ENCODE assay signal across 28 mouse cellular contexts in the genomic region with DNA sequence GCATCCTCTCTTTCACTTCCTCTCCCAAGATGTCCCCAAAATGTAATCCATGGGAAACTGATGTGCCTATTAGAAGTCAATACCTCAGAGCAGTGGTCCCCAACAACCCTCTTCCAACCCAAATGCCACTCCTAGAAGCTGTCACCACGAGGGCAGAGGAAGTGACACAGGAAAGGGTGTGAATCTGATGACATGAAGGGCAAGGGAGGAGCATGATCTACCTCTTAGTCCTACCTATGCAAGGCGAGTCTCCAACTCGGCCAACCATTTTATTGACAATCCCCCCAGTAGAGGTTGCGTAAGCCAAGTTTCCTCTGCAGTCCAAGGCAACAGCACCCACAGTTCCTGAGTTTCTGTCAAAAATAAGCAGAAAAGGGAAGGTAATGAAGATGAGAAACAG. TPM values are rescaled to one million over a fixed set of nuclear protein-coding genes. Genes with fewer than 3 reads are reported as not detected.
"Had no signal": no experiment of that assay in that cellular context is flagged by ENCODE, and none has a peak within 500 bp of the region (broad histone marks: within the 10 kb centered on the region; RNA-seq: fewer than 3 reads in every experiment).

No protein-coding gene starts in this region.

- H3K4me2 ChIP-seq: limb, embryonic 12.5 days; limb, embryonic 15.5 days; liver, embryonic 12.5 days; liver, embryonic 15.5 days; midbrain, embryonic 11.5 days; neural tube, embryonic 12.5 days; neural tube, embryonic 15.5 days; stomach, embryonic 15.5 days had no signal

- H3K4me1 ChIP-seq: limb, embryonic 12.5 days; limb, embryonic 15.5 days; liver, embryonic 12.5 days; neural tube, embryonic 12.5 days; neural tube, embryonic 15.5 days; stomach, embryonic 15.5 days had no signal

- H3K9me3 ChIP-seq: limb, embryonic 12.5 days; limb, embryonic 15.5 days; liver, embryonic 12.5 days; liver, embryonic 15.5 days; megakaryocyte, embryonic 14.5 days; neural tube, embryonic 12.5 days; neural tube, embryonic 15.5 days; stomach, embryonic 15.5 days had no signal

- H3K36me3 ChIP-seq: liver, embryonic 15.5 days; stomach, embryonic 15.5 days had no signal

- DNase-seq: kidney, adult 2 months; kidney, postnatal 36 days; layer of hippocampus, postnatal 36 days; left cerebral cortex, postnatal 4 days; lung, adult 2 months; lung, postnatal 14 days; lung, postnatal 4 days; midbrain, embryonic 14.5 days; right cerebral cortex, adult 18-20 months; right cerebral cortex, postnatal 14 days; right cerebral cortex, postnatal 4 days; thymus, postnatal 25 days had no signal

- H3K27ac ChIP-seq: kidney, postnatal 0 days; limb, embryonic 12.5 days; limb, embryonic 15.5 days; liver, embryonic 12.5 days; liver, embryonic 15.5 days; neural tube, embryonic 12.5 days; neural tube, embryonic 15.5 days; stomach, embryonic 15.5 days had no signal

- H3K9ac ChIP-seq: limb, embryonic 12.5 days; limb, embryonic 15.5 days; liver, embryonic 12.5 days; liver, embryonic 15.5 days; neural tube, embryonic 12.5 days; neural tube, embryonic 15.5 days; stomach, embryonic 15.5 days had no signal

- H3K27me3 ChIP-seq: limb, embryonic 12.5 days; limb, embryonic 15.5 days; liver, embryonic 12.5 days; liver, embryonic 15.5 days; megakaryocyte, embryonic 14.5 days; neural tube, embryonic 12.5 days; neural tube, embryonic 15.5 days; stomach, embryonic 15.5 days had no signal

- ATAC-seq: intestine, postnatal 0 days; liver, embryonic 12.5 days had no signal

- H3K4me3 ChIP-seq: limb, embryonic 12.5 days; limb, embryonic 15.5 days; liver, embryonic 12.5 days; liver, embryonic 15.5 days; megakaryocyte, embryonic 14.5 days; neural tube, embryonic 12.5 days; neural tube, embryonic 15.5 days; stomach, embryonic 15.5 days had no signal

RNA-seq across cellular contexts. Expression of a gene that starts 28.5 kb away (rescaled TPM):
- total RNA-seq: layer of hippocampus, adult 8-10 months; layer of hippocampus, postnatal 10 days; layer of hippocampus, postnatal 36 days; left cerebral cortex, adult 8-10 months; left cerebral cortex, postnatal 14 days had no signal
- polyA plus RNA-seq: intestine, postnatal 0 days; kidney, embryonic 14.5 days; kidney, postnatal 0 days; limb, embryonic 12.5 days; liver, embryonic 12.5 days; liver, embryonic 15.5 days; midbrain, embryonic 11.5 days; midbrain, embryonic 14.5 days; neural tube, embryonic 12.5 days; neural tube, embryonic 15.5 days; stomach, embryonic 15.5 days had no signal
